Mouse (Mus musculus): ENCODE data around the gene Ano2. TPM values are rescaled to one million over a fixed set of nuclear protein-coding genes. Genes with fewer than 3 reads are reported as not detected.

The Ano2 gene
- total RNA-seq, 1 experiment from 2014 or later: 1.0 TPM

DNA sequence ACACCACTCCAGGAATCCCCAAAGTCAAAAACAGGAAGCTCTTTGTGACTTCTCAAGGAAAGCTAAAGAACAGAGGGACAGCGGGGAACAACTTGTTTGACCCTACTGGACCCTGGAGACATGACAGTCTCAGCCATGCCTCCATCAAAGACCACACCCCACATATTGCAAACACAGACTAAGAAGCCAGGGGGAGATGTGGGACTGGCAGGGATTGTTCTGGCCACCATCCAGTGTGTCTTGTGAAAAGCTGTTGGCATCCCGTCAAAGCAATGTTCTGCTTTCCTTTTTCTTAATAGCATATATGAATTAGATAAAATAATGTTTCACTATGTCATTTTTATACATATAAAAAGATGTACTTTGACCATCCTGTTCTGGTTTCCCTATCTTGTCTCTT, 326.8 kb downstream of the Ano2 start:
- ATAC-seq (replicated peaks; ENCODE audit: insufficient number of reproducible peaks, low FRiP score, low TSS enrichment, poor library complexity, severe bottlenecking): no peak

DNA sequence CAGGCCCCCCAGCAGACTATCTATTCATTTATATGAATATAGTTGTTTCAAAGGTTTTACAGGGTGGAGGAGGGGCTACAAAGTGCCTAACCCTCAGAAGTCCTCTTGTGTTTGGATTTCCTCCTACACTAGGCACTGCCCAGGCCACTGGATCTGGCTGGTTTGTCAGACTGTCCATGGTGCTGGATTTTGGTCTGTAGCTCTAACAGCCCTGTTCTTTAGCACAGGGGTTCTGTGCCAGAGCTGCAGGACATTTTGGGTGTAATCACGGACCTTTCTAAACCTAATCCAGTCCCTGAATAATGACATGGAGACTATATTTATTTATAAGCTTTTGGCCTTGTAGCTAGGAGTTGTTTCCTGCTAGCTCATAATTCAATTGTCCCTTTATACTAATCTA, 328.2 kb downstream of the Ano2 start:
- ATAC-seq (replicated peaks; ENCODE audit: insufficient number of reproducible peaks, low FRiP score, low TSS enrichment, poor library complexity, severe bottlenecking): no peak

GRCm38 (mm10) chr6:126033693-126034402, 343.6 kb downstream of the Ano2 start:
- ATAC-seq (replicated peaks; ENCODE audit: insufficient number of reproducible peaks, low FRiP score, low TSS enrichment, poor library complexity, severe bottlenecking): no peak

DNA sequence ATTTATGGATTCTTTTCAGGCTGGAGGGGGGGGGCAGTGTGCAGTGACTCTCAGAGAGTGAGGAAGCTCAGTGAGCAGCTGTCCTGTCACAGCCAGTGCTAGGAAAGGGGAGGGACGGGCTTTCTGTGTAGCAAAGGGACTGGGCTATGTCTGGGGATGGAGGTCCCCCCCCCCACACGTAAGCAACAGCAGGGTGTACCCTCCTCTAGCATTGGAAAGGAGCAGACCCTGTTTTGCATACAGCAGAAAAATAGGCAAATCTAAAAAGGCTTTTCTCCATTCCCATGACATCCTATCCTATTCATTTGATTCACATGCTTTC, 344.1 kb downstream of the Ano2 start:
- no peak for ATAC-seq (replicated peaks; ENCODE audit: insufficient number of reproducible peaks, low FRiP score, low TSS enrichment, poor library complexity, severe bottlenecking)

GRCm38 (mm10) chr6:126034728-126035127, 344.5 kb downstream of the Ano2 start:
- ATAC-seq (replicated peaks; ENCODE audit: insufficient number of reproducible peaks, low FRiP score, low TSS enrichment, poor library complexity, severe bottlenecking): no peak

GRCm38 (mm10) chr6:126035621-126036020, 345.4 kb downstream of the Ano2 start:
- no peak for ATAC-seq (replicated peaks; ENCODE audit: insufficient number of reproducible peaks, low FRiP score, low TSS enrichment, poor library complexity, severe bottlenecking)

- ATAC-seq (replicated peaks; ENCODE audit: insufficient number of reproducible peaks, low FRiP score, low TSS enrichment, poor library complexity, severe bottlenecking): no peak
Observed at GRCm38 (mm10) chr6:126045931-126046330, 355.7 kb downstream of the Ano2 start.

GRCm38 (mm10) chr6:126048206-126048605, 358.0 kb downstream of the Ano2 start:
- no peak for ATAC-seq (replicated peaks; ENCODE audit: insufficient number of reproducible peaks, low FRiP score, low TSS enrichment, poor library complexity, severe bottlenecking)

GRCm38 (mm10) chr6:126053136-126053535, 362.9 kb downstream of the Ano2 start:
- ATAC-seq (replicated peaks; ENCODE audit: insufficient number of reproducible peaks, low FRiP score, low TSS enrichment, poor library complexity, severe bottlenecking): no peak

DNA sequence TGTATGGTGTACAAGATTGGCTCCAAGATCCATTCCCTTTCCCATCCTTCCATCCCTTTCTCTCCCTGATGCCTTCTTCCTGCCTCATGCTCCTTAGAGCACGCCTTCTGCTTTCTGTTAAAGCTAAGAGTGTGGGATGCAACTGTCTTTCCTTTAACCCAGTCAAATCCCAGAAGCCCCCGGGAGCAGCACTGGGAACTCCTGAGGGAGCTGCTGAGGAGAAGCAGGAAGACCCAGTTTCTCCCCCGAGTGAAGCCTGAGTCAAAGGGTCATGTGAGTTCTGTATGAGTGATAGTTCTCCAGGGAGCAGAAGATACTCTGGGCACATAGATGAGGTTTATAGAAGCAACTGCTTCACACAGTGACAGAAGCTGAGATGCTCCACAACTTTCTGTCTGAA, 367.5 kb downstream of the Ano2 start:
- ATAC-seq (replicated peaks; ENCODE audit: insufficient number of reproducible peaks, low FRiP score, low TSS enrichment, poor library complexity, severe bottlenecking): no peak

GRCm38 (mm10) chr6:126080531-126080930, 390.3 kb downstream of the Ano2 start:
- ATAC-seq (replicated peaks; ENCODE audit: insufficient number of reproducible peaks, low FRiP score, low TSS enrichment, poor library complexity, severe bottlenecking): no peak

DNA sequence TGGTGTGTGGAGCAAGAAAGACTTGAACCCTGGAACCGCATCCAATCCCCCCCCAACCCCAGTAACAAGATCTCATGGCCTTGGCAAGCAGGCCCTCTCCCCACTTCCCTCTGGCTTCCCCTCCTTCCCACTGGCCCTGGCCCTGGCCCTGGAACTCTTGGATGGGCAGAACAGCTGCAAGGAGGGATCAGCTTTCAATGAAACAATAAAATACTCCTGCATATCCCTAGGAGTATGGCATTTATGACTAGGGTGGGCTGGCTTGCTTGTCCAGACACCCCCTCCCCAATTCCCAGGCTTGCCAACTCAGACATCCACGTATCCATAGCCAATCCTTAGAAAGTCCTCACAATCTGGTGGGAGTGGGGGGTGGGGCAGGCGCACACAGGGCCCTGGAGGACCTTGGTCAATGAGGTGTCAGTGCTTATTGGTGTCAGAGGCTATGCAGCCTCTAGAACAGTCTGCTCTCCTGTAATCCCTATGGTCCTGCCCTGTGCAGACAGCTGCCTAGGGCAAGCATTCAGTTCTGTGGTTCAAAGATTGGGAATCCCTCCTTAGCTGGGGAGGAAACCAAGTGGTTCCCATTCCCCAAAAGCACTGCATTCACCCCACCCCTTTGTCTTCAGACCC, 396.2 kb downstream of the Ano2 start:
- ATAC-seq (replicated peaks; ENCODE audit: insufficient number of reproducible peaks, low FRiP score, low TSS enrichment, poor library complexity, severe bottlenecking): no peak

- ATAC-seq (replicated peaks; ENCODE audit: insufficient number of reproducible peaks, low FRiP score, low TSS enrichment, poor library complexity, severe bottlenecking): no peak
Observed at GRCm38 (mm10) chr6:126088489-126089265, 398.5 kb downstream of the Ano2 start.

Other genes with a start within 250 kb of the Ano2 start
- 490 to 606 TPM (median 578 TPM) in 3 replicates for gene Cd9, start 195.6 kb upstream of the Ano2 start, total RNA-seq (2017)
- gene Vwf, start 143.6 kb upstream of the Ano2 start, total RNA-seq (2017): 6.4 to 37.1 TPM (median 9.9 TPM) in 3 replicates

Data from monocyte, adult 5-6 weeks (primary cell).